Mouse (Mus musculus): ENCODE results near the gene Ppp1r1c.

The Ppp1r1c gene

GRCm38 (mm10) chr2:79707575-79707974, at the start of gene Ppp1r1c:
Ppp1r1c (plus strand) TSS chr2:79707780.
- no peak for DNase-seq (ENCODE audit: low read depth)

GRCm38 (mm10) chr2:79660417-79661185, 47.0 kb upstream of the Ppp1r1c start:
- DNase-seq (ENCODE audit: low read depth), result no peak

GRCm38 (mm10) chr2:79661486-79662104, 46.0 kb upstream of the Ppp1r1c start:
- DNase-seq (ENCODE audit: low read depth), result no peak

- no peak for DNase-seq (ENCODE audit: low read depth)
Observed at GRCm38 (mm10) chr2:79664532-79665286, 42.9 kb upstream of the Ppp1r1c start.

GRCm38 (mm10) chr2:79665492-79665891, 42.1 kb upstream of the Ppp1r1c start:
- DNase-seq (ENCODE audit: low read depth), result no peak

- DNase-seq (ENCODE audit: low read depth), result no peak
Observed at GRCm38 (mm10) chr2:79675266-79675665, 32.3 kb upstream of the Ppp1r1c start.

- no peak for DNase-seq (ENCODE audit: low read depth)
Observed at GRCm38 (mm10) chr2:79677663-79678257, 29.8 kb upstream of the Ppp1r1c start.

- no peak for DNase-seq (ENCODE audit: low read depth)
Observed at GRCm38 (mm10) chr2:79681672-79682071, 25.9 kb upstream of the Ppp1r1c start.

- DNase-seq (ENCODE audit: low read depth), result no peak
Observed at GRCm38 (mm10) chr2:79683258-79683657, 24.3 kb upstream of the Ppp1r1c start.

- no peak for DNase-seq (ENCODE audit: low read depth)
Observed at GRCm38 (mm10) chr2:79690838-79691237, 16.7 kb upstream of the Ppp1r1c start.

GRCm38 (mm10) chr2:79695190-79695589, 12.4 kb upstream of the Ppp1r1c start:
- no peak for DNase-seq (ENCODE audit: low read depth)

GRCm38 (mm10) chr2:79695939-79696338, 11.6 kb upstream of the Ppp1r1c start:
- DNase-seq (ENCODE audit: low read depth), result no peak

- DNase-seq (ENCODE audit: low read depth), result no peak
Observed at GRCm38 (mm10) chr2:79696478-79697230, 10.9 kb upstream of the Ppp1r1c start.

GRCm38 (mm10) chr2:79698166-79698565, 9.4 kb upstream of the Ppp1r1c start:
- DNase-seq (ENCODE audit: low read depth), result no peak

- DNase-seq (ENCODE audit: low read depth), result no peak
Observed at GRCm38 (mm10) chr2:79704773-79705172, 2.8 kb upstream of the Ppp1r1c start.

- DNase-seq (ENCODE audit: low read depth), result peak; percentile 1
Observed at GRCm38 (mm10) chr2:79713662-79714091, 6.1 kb downstream of the Ppp1r1c start.

- no peak for DNase-seq (ENCODE audit: low read depth)
Observed at GRCm38 (mm10) chr2:79714745-79715144, 7.2 kb downstream of the Ppp1r1c start.

- DNase-seq (ENCODE audit: low read depth), result no peak
Observed at GRCm38 (mm10) chr2:79715925-79716324, 8.3 kb downstream of the Ppp1r1c start.

GRCm38 (mm10) chr2:79717846-79718245, 10.3 kb downstream of the Ppp1r1c start:
- no peak for DNase-seq (ENCODE audit: low read depth)

GRCm38 (mm10) chr2:79722415-79722814, 14.8 kb downstream of the Ppp1r1c start:
- DNase-seq (ENCODE audit: low read depth), result no peak

GRCm38 (mm10) chr2:79738958-79739357, 31.4 kb downstream of the Ppp1r1c start:
- DNase-seq (ENCODE audit: low read depth), result no peak

GRCm38 (mm10) chr2:79741966-79742365, 34.4 kb downstream of the Ppp1r1c start:
- peak; percentile 7 for DNase-seq (ENCODE audit: low read depth)

Measured in naive thymus-derived CD4-positive, alpha-beta T cell, adult 2 months (primary cell).